In the genomic region with DNA sequence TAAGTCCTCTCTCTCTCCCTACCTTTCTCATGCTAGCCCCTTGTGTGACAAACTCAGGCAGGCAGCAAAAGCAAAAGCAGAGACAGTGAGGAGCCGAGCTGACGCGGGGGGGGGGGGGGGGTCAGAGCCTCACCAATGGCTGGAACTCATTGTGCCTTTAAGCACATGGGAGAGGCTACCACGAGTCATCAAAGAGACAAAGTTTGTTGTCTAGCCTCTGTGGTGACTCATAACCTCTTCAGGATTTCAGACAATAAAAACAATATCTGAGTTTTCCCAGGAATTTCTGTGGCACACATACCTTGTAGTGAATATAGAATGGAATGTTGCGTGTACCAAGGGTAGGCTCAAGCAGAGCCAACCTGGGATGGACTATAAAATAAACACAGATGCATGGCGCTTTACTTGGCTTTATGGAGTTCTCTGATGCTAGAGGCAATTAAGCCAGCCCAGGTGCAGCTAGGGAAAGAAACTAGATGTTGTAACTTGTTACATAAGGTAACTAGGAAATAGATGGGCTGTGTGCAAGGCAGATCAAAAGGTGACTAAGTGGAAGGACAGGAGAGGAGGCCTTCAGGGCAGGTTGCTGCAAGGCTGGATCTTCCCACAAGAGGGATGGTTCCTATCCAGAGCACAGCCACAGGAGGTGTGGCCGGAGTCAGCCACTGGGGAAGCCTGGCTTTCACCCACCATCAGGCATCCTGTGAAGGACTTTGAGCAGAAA, we compare ENCODE assay signal across 17 mouse cellular contexts. TPM values are rescaled to one million over a fixed set of nuclear protein-coding genes. Genes with fewer than 3 reads are reported as not detected.
DNase-seq lines count a peak whose midpoint lies in the region; ATAC-seq and TF ChIP-seq lines count a peak whose summit lies in the region.
"Had no signal": no experiment of that assay in that cellular context is flagged by ENCODE, and none has a peak within 500 bp of the region (broad histone marks: within the 10 kb centered on the region; RNA-seq: fewer than 3 reads in every experiment).

No protein-coding gene starts in this region.

- no peak overlapping the region for H3K9ac ChIP-seq in intestine, postnatal 0 days (ENCODE audit: low read depth, low read length)
- no peak overlapping the region for H3K9ac ChIP-seq in intestine, embryonic 15.5 days
- H3K9ac ChIP-seq in stomach, postnatal 0 days (ENCODE audit: low read length): no peak overlapping the region
- no peak overlapping the region for H3K9ac ChIP-seq in forebrain, postnatal 0 days
- H3K9ac ChIP-seq: forebrain, embryonic 12.5 days; heart, embryonic 12.5 days had no signal

- peak; percentile 37 for DNase-seq in fat pad, adult 2 months (ENCODE audit: extremely low read depth, low read depth, low spot score)
- DNase-seq in liver: peak; percentile 37
- DNase-seq in stomach, postnatal 0 days (ENCODE audit: low spot score): no peak
- DNase-seq in cerebellum, adult 9-10 months: no peak
- DNase-seq in thymus, postnatal 14 days: no peak
- no peak for DNase-seq in forebrain, postnatal 0 days
- DNase-seq: cerebellum, adult 11 months; lung, adult 18-20 months; midbrain, embryonic 14.5 days had no signal

- no peaks in the 10 kb centered on the region for H3K9me3 ChIP-seq in intestine, postnatal 0 days (ENCODE audit: control insufficient read depth)
- H3K9me3 ChIP-seq in intestine, embryonic 15.5 days: no peaks in the 10 kb centered on the region
- no peaks in the 10 kb centered on the region for H3K9me3 ChIP-seq in stomach, postnatal 0 days (ENCODE audit: control insufficient read depth, low read length)
- H3K9me3 ChIP-seq in forebrain, postnatal 0 days (ENCODE audit: low read length): no peaks in the 10 kb centered on the region
- H3K9me3 ChIP-seq: forebrain, embryonic 12.5 days; G1E; heart, embryonic 12.5 days had no signal

- H3K4me2 ChIP-seq in intestine, postnatal 0 days (replicated peaks; ENCODE audit: low read depth): no peak overlapping the region
- H3K4me2 ChIP-seq in intestine, embryonic 15.5 days (replicated peaks): no peak overlapping the region
- H3K4me2 ChIP-seq in stomach, postnatal 0 days (replicated peaks; ENCODE audit: low read depth): no peak overlapping the region
- no peak overlapping the region for H3K4me2 ChIP-seq in forebrain, postnatal 0 days (ENCODE audit: low read depth)
- H3K4me2 ChIP-seq: forebrain, embryonic 12.5 days; heart, embryonic 12.5 days had no signal

- peak; percentile 32; the same call in 1 of the 2 replicates for TF ChIP-seq CTCF in intestine, postnatal 0 days (IDR thresholded peaks at IDR 0.05; ENCODE audit: low read depth)
- peak; percentile 36; the same call in 1 of the 2 replicates for TF ChIP-seq CTCF in stomach, postnatal 0 days (IDR thresholded peaks at IDR 0.05; ENCODE audit: low read depth)
- TF ChIP-seq CTCF in forebrain, postnatal 0 days (IDR thresholded peaks at IDR 0.05; ENCODE audit: low read depth): no peak

- no peaks in the 10 kb centered on the region for H3K27me3 ChIP-seq in intestine, postnatal 0 days (replicated peaks; ENCODE audit: control insufficient read depth, insufficient read depth, low read length)
- no peaks in the 10 kb centered on the region for H3K27me3 ChIP-seq in intestine, embryonic 15.5 days (replicated peaks)
- no peaks in the 10 kb centered on the region for H3K27me3 ChIP-seq in stomach, postnatal 0 days (ENCODE audit: control insufficient read depth, insufficient read depth, low read length)
- H3K27me3 ChIP-seq in forebrain, postnatal 0 days (ENCODE audit: insufficient read depth, low read length): no peaks in the 10 kb centered on the region
- H3K27me3 ChIP-seq: forebrain, embryonic 12.5 days; heart, embryonic 12.5 days had no signal

- H3K4me3 ChIP-seq in intestine, postnatal 0 days (ENCODE audit: low read depth, low read length): no peak overlapping the region
- H3K4me3 ChIP-seq in intestine, embryonic 15.5 days (replicated peaks): no peak overlapping the region
- no peak overlapping the region for H3K4me3 ChIP-seq in stomach, postnatal 0 days (ENCODE audit: low read depth, low read length)
- H3K4me3 ChIP-seq in forebrain, postnatal 0 days (ENCODE audit: low read depth, low read length): no peak overlapping the region
- H3K4me3 ChIP-seq: forebrain, embryonic 12.5 days; heart, embryonic 12.5 days had no signal

- 68% methylated on average over 7 of the region's 7 CpGs for WGBS in intestine, postnatal 0 days
- WGBS in intestine, embryonic 15.5 days: 74% methylated on average over 7 of the region's 7 CpGs
- WGBS in stomach, postnatal 0 days: 57% methylated on average over 6 of the region's 7 CpGs
- 83% methylated on average over 7 of the region's 7 CpGs for WGBS in forebrain, postnatal 0 days

- H3K4me1 ChIP-seq in intestine, postnatal 0 days (replicated peaks; ENCODE audit: control insufficient read depth, insufficient read depth, low read length): no peaks in the 10 kb centered on the region
- no peaks in the 10 kb centered on the region for H3K4me1 ChIP-seq in intestine, embryonic 15.5 days (replicated peaks)
- H3K4me1 ChIP-seq in stomach, postnatal 0 days (replicated peaks; ENCODE audit: control insufficient read depth, insufficient read depth): no peaks in the 10 kb centered on the region
- H3K4me1 ChIP-seq in forebrain, postnatal 0 days (ENCODE audit: insufficient read depth): no peaks in the 10 kb centered on the region
- H3K4me1 ChIP-seq: forebrain, embryonic 12.5 days had no signal

- TF ChIP-seq EP300 in stomach, postnatal 0 days (optimal IDR thresholded peaks at IDR 0.05): no peak

- H3K36me3 ChIP-seq in intestine, postnatal 0 days (ENCODE audit: control insufficient read depth, insufficient read depth): peaks cover 23% of the 10 kb centered on the region
- 0 out of 2 replicates have a peak, but pooled peaks cover 3% of the 10 kb centered on the region for H3K36me3 ChIP-seq in intestine, embryonic 15.5 days
- H3K36me3 ChIP-seq in stomach, postnatal 0 days (ENCODE audit: control insufficient read depth, insufficient read depth, low read length): peaks cover 14% of the 10 kb centered on the region; the same call in 1 of the 2 replicates
- H3K36me3 ChIP-seq in forebrain, postnatal 0 days (ENCODE audit: insufficient read depth): peaks cover 12% of the 10 kb centered on the region; the same call in 1 of the 2 replicates
- H3K36me3 ChIP-seq: G1E had no signal

- no peak overlapping the region for H3K27ac ChIP-seq in intestine, postnatal 0 days (ENCODE audit: low read depth, low read length)
- no peak overlapping the region for H3K27ac ChIP-seq in intestine, embryonic 15.5 days
- no peak overlapping the region; the same call in 1 of the 2 replicates for H3K27ac ChIP-seq in stomach, postnatal 0 days (replicated peaks)
- no peak overlapping the region for H3K27ac ChIP-seq in forebrain, postnatal 0 days (ENCODE audit: low read depth, low read length)
- H3K27ac ChIP-seq: forebrain, embryonic 12.5 days; macrophage had no signal

- peak; percentile 57 for ATAC-seq in intestine, postnatal 0 days
- no peak for ATAC-seq in intestine, embryonic 15.5 days
- no peak for ATAC-seq in stomach, postnatal 0 days (ENCODE audit: low FRiP score, low TSS enrichment)
- no peak for ATAC-seq in forebrain, postnatal 0 days
- ATAC-seq: activated CD4-positive, CD25-positive, alpha-beta regulatory T cell, adult 4 months; intestine, embryonic 16.5 days had no signal

RNA-seq across cellular contexts. Expression of gene Mylip, which starts 12.9 kb away (rescaled TPM):
- polyA plus RNA-seq in intestine, postnatal 0 days (2015; fragmentation: Nextera tagmentation; extraction: Ambion mirVana): 2.1 and 2.2 TPM in 2 replicates
- 6.9 and 7.8 TPM in 2 replicates for polyA plus RNA-seq in intestine, embryonic 15.5 days (2015; fragmentation: Nextera tagmentation; extraction: Ambion mirVana)
- polyA plus RNA-seq in stomach, postnatal 0 days (2015; fragmentation: Nextera tagmentation; extraction: Ambion mirVana): 5.1 and 7.5 TPM in 2 replicates
- total RNA-seq in forebrain, postnatal 0 days (2014; rRNA removed): 15.6 and 17.9 TPM in 2 replicates
- 1.7 and 3.8 TPM in 2 replicates for polyA plus RNA-seq in forebrain, postnatal 0 days (2015; fragmentation: Nextera tagmentation; extraction: Ambion mirVana)

Comparison
In these comparisons a context has a peak if more than half of its experiments do, and no peak if none do; other contexts are left out.
1. DNase-seq: peak in fat pad, adult 2 months (single experiment) and liver (single experiment); none in stomach, postnatal 0 days (single experiment), cerebellum, adult 9-10 months (single experiment), thymus, postnatal 14 days (single experiment) and forebrain, postnatal 0 days (single experiment).